Mouse (Mus musculus) liver, adult 2 months (tissue): ENCODE measurements around the gene Pla2g2c.

Experiments used
- CTCF ChIP-seq: fragments of 200-500 bp; IDR thresholded peaks from 2 replicates; pipeline ENCODE4 v1.5.1; 2011; ENCODE audit warnings: low read depth, low read length, control low read depth
- POLR2A ChIP-seq: fragments of 200-500 bp; IDR thresholded peaks from 2 replicates; pipeline ENCODE4 v1.6.1; 2011; ENCODE audit warnings: low read length, control low read depth; ENCODE audit not compliant: insufficient read depth; ENCODE audit errors: extremely low read depth

GRCm38 (mm10) chr4:138755983-138756382, 31.4 kb downstream of the Pla2g2c start:
- TF ChIP-seq CTCF (no peak), POLR2A (no peak)
